Mouse (Mus musculus) midbrain, embryonic 11.5 days (tissue): ENCODE data around the gene Dpp6. TPM values are rescaled to one million over a fixed set of nuclear protein-coding genes. Genes with fewer than 3 reads are reported as not detected.

Source experiments
- ATAC-seq: fragments of 200-750 bp; cut with Nextera tagmentation; 2 replicates; pipeline ENCODE4 v1.8.0; 2017; ENCODE audit warnings: moderate TSS enrichment, moderate library complexity; ENCODE audit not compliant: low FRiP score
- DNase-seq: peaks from one replicate; pipeline ENCODE4 v3.0.0; 2015; ENCODE audit warnings: low spot score; ENCODE audit errors: missing footprints
- H3K27ac ChIP-seq: fragments of 300-500 bp; sonication (generic); 2 replicates; pipeline ENCODE4 v1.5.1; 2014; ENCODE audit warnings: low read depth, low read length
- H3K27me3 ChIP-seq: fragments of 300-500 bp; sonication (generic); 2 replicates; pipeline ENCODE4 v1.6.1; 2014; ENCODE audit warnings: mild to moderate bottlenecking, low read length, moderate library complexity, mixed read lengths; ENCODE audit not compliant: control insufficient read depth, insufficient read depth
- H3K36me3 ChIP-seq: fragments of 300-500 bp; sonication (generic); 2 replicates; pipeline ENCODE4 v1.6.1; 2014; ENCODE audit warnings: mild to moderate bottlenecking, low read length, moderate library complexity, mixed read lengths; ENCODE audit not compliant: control insufficient read depth, insufficient read depth
- H3K4me1 ChIP-seq: fragments of 300-500 bp; sonication (generic); 2 replicates; pipeline ENCODE4 v1.6.1; 2014; ENCODE audit warnings: low read length; ENCODE audit not compliant: control insufficient read depth, insufficient read depth
- H3K4me2 ChIP-seq: fragments of 300-500 bp; sonication (generic); 2 replicates; pipeline ENCODE4 v1.6.1; 2014; ENCODE audit warnings: mild to moderate bottlenecking, moderate library complexity
- H3K4me3 ChIP-seq: fragments of 300-500 bp; sonication (generic); 2 replicates; pipeline ENCODE4 v1.5.1; 2014; ENCODE audit warnings: low read depth, low read length
- H3K9ac ChIP-seq: fragments of 300-500 bp; sonication (generic); 2 replicates; pipeline ENCODE4 v1.6.1; 2014; ENCODE audit warnings: low read length
- H3K9me3 ChIP-seq: fragments of 300-500 bp; sonication (generic); 2 replicates; pipeline ENCODE4 v1.6.1; 2016; ENCODE audit warnings: low read length; ENCODE audit not compliant: control insufficient read depth
- WGBS: fragments of 180-500 bp; shearing (Covaris S2); extraction: QIAGEN DNeasy Blood & Tissue Kit; methylation state at CpG from one replicate; pipeline ENCODE4 v1.1.7; 2014; 5-methylcytosine and 5-hydroxymethylcytosine counted together
- polyA plus RNA-seq: library from polyadenylated mRNA; unstranded; fragments of >200 nt; fragmentation: Nextera tagmentation; extraction: Ambion mirVana; gene quantifications from 2 replicates; pipeline ENCODE4 v1.2.1, GENCODE M21; 2014

The Dpp6 gene
- 13.4 and 14.7 TPM in 2 replicates for polyA plus RNA-seq

DNA sequence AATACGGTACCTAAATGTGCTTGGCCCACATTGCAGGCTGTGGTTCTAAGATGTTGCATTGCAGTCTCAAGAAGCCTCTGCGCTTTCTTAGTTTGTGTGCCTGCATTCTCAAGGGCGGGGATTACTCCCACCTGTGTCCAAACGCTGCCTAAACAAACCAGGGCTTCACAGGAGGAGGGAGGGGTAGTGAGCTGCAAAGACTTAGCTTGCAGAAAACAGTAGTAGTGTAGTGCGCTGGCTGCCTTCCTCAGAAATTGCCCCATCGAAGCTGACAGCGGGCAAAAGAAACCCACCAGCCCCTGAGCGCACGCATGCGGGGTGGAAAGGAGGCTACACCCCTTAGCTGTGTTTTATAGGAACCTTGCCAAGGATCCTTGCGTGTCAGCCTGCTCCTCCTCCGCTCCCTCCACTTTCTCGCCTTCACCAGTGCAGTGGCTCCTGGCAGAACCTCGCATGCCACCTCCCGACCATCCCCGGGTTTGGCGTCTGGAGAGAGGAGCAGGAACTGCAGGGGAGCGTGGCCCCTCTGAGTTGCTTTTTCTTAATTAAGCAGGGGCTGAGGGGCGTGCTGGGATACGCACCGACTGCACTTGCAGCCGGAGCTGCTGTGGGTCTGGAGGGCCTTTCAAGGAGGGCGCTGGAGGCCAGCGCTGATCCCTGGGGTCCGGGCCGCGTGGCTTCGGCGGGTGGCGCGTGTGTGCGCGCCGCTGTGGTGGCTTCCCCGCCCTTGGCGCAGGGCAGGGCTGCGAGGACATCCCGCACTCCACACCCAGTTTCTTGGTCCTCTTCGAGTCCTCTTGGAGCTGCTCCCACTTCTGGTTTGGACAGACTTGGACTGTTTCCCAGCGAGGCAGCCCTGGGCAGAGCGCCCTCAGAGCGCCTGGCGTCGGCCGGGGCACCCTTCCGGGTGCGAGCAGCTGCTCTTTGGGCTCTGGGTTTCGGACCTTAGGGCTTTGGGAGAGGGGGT, at the start of gene Dpp6:
Dpp6 (plus strand) TSS at position 229 of the 967 bp plus-strand sequence.
- peak within 1 kb of the TSS; percentile 45 for H3K4me2 ChIP-seq
- 3% methylated on average over 44 of the region's 48 CpGs for WGBS
- H3K4me1 ChIP-seq, result no peaks in the 10 kb centered on the region
- no peaks in the 10 kb centered on the region for H3K9me3 ChIP-seq
- ATAC-seq, result peak; percentile 52
- H3K9ac ChIP-seq, result no peak within 1 kb of the TSS
- H3K27ac ChIP-seq, result no peak within 1 kb of the TSS
- no peaks in the 10 kb centered on the region for H3K36me3 ChIP-seq
- peak within 1 kb of the TSS; percentile 25 for H3K4me3 ChIP-seq
- peaks cover 18% of the 10 kb centered on the region for H3K27me3 ChIP-seq
- DNase-seq, result peak; percentile 86

DNA sequence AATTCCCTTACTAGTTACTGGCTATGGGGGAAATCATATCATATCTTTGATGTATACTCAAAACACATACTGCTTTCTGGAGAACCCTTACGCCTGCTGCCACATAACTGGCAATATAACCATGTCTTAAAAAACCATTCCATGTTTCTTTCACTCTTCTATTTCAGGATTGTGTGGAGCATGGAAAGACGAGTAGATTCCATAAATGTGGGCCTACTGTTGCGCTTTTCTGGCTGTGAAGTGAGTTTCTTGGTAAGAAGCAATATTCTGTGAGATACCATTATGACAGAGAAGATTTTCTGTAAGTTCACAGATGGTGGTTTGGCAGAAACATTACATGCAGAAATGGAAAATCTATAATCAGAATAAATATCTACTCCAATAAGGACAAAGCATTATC, 33.0 kb upstream of the Dpp6 start:
- H3K27me3 ChIP-seq, result no peaks in the 10 kb centered on the region
- no peak overlapping the region for H3K4me3 ChIP-seq
- H3K9ac ChIP-seq, result no peak overlapping the region
- 85% methylated on average over 3 of the region's 3 CpGs for WGBS
- H3K27ac ChIP-seq, result no peak overlapping the region
- no peaks in the 10 kb centered on the region for H3K9me3 ChIP-seq
- ATAC-seq, result no peak
- H3K4me1 ChIP-seq, result no peaks in the 10 kb centered on the region
- no peak overlapping the region for H3K4me2 ChIP-seq
- no peaks in the 10 kb centered on the region for H3K36me3 ChIP-seq
- no peak for DNase-seq

DNA sequence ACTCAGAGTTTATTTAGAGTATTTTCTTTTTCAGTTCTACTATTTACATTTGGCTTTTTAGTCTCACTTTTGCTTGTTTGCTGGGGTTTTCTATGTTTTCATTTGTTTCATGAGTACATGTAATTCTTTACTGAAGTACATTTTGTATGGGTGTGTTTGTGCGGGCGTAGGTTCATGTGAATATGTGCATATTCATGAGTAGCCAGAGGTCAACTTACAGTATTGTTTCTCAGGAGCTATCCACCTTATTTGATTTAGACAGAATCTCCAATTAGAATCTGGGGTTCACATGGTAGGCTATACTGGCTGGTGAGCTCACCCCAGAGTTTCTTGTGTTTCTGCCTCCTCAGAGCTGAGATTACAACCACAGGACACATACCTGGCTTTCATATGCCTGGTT, 21.5 kb upstream of the Dpp6 start:
- no peaks in the 10 kb centered on the region for H3K27me3 ChIP-seq
- no peaks in the 10 kb centered on the region for H3K36me3 ChIP-seq

DNA sequence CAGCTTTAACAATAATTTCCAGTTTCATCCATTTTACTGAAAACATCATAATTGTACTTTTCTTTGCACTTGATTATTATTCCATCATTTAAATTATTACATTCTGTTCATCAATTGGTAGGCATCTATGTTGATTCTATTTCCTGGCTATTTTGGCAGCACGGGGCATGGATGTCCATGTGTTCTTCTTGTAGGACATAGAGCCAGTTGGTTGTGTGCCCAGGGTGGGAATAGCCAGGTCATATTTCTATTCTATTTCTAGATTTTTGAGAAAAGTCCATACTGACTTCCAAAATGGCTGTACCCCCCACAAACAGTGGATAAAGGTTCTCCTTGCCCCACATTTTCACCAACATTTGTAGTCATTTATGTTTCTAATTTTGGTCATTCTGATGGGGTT, 19.0 kb downstream of the Dpp6 start:
- 83% methylated on average over 1 of the region's 1 CpGs for WGBS
- Histone ChIP-seq H3K4me2 (no peak overlapping the region), H3K4me3 (no peak overlapping the region), H3K27me3 (no peaks in the 10 kb centered on the region), H3K9me3 (no peaks in the 10 kb centered on the region), H3K36me3 (no peaks in the 10 kb centered on the region), H3K9ac (no peak overlapping the region), H3K27ac (no peak overlapping the region), H3K4me1 (no peaks in the 10 kb centered on the region)
- ATAC-seq (no peak), DNase-seq (no peak)

More for the DNA sequence above, 21.5 kb upstream of the Dpp6 start:
- Histone ChIP-seq H3K4me2 (no peak overlapping the region), H3K4me1 (no peaks in the 10 kb centered on the region), H3K27ac (no peak overlapping the region), H3K9ac (no peak overlapping the region), H3K9me3 (no peaks in the 10 kb centered on the region), H3K4me3 (no peak overlapping the region)
- DNase-seq (no peak), ATAC-seq (no peak)
- 93% methylated on average over 2 of the region's 2 CpGs for WGBS

DNA sequence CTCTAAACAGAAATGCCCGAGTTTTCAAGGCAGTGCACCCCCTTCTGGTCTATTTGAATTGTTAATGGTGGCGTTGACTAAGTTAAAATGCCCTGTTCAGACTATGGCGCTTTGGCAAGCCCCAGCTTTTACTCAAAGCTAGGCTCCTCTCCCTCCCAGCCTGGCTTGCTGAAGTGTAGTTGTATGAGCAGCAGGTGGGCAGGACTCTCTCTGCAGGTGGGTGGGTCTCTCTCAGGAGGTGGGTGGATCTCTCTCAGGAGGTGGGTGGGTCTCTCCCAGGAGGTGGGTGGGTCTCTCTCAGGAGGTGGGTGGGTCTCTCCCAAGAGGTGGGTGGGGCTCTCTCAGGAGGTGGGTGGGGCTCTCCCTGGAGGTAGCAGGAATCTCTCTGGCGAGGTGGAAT, 24.1 kb downstream of the Dpp6 start:
- 25% methylated on average over 4 of the region's 4 CpGs for WGBS
- Histone ChIP-seq H3K27me3 (no peaks in the 10 kb centered on the region), H3K4me3 (no peak overlapping the region), H3K9me3 (no peaks in the 10 kb centered on the region), H3K9ac (no peak overlapping the region), H3K27ac (no peak overlapping the region), H3K4me2 (no peak overlapping the region), H3K36me3 (no peaks in the 10 kb centered on the region), H3K4me1 (no peaks in the 10 kb centered on the region)
- ATAC-seq, result no peak
- DNase-seq, result no peak

DNA sequence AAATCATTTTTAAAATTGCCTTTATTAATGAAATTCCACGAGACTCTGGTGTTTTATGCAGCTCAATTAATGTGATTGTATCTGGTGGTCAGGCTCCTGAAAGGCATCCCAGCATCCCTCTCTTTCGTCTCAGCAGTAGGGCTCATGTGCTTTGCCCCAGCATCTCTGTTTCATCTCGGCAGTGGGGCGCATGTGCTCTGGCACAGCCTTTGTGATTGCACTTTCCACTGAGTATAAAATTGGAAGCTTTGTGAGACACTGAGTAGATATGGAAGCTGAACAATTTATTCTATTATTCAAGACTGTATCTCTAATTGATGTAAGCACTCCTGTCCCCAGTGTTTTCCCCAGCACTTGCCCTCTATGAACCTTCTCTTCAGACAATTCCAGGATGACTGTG, 37.7 kb downstream of the Dpp6 start:
- ATAC-seq (no peak), DNase-seq (no peak)
- H3K27me3 ChIP-seq, result no peaks in the 10 kb centered on the region
- no peak overlapping the region for H3K4me3 ChIP-seq
- no peaks in the 10 kb centered on the region for H3K36me3 ChIP-seq
- no peaks in the 10 kb centered on the region for H3K9me3 ChIP-seq
- no peak overlapping the region for H3K27ac ChIP-seq
- 74% methylated on average over 4 of the region's 4 CpGs for WGBS
- H3K4me1 ChIP-seq, result no peaks in the 10 kb centered on the region
- H3K9ac ChIP-seq, result no peak overlapping the region
- no peak overlapping the region for H3K4me2 ChIP-seq

DNA sequence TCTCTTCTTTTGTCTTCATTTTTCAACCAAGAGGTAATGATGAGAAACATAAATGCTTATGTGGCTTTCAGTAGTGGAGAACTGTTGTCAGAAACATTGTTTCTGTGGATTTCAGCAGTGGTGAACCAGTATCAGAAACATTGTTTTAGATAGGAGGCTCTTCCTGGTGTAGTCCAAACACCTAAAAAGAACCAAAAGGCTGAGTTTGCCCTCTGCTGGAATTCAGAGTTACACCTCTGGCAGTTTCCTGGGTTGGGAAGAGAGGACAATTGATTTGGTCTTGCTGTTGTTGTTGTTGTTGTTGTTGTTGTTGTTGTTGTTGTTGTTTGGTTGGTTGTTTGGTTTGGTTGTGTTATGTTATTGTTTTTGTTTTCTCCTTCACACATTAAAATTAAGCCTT, 58.4 kb downstream of the Dpp6 start:
- Histone ChIP-seq H3K36me3 (no peaks in the 10 kb centered on the region), H3K4me2 (no peak overlapping the region), H3K9ac (no peak overlapping the region), H3K9me3 (no peaks in the 10 kb centered on the region), H3K4me1 (no peaks in the 10 kb centered on the region), H3K27me3 (no peaks in the 10 kb centered on the region), H3K4me3 (no peak overlapping the region), H3K27ac (no peak overlapping the region)
- ATAC-seq, result no peak
- no peak for DNase-seq

DNA sequence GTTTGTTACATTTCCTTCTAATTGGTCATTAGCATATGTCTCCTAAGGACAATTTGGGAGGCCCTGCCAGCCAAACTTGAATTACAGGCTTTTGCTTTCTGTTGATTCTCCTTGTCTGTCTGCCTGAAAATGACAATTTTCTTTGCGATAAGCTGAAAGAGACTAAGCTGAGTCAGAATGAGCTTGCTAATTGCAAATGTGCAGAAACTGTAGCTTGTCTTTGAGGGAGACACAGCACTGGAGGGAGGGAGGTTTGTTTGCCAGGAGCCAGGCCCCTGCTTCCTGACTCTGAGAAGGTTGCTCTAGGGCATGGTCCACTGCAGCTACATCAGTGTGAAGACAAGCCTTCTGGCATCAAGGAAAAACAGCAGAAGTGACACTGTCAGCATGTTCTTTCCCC, 70.5 kb downstream of the Dpp6 start:
- ATAC-seq (no peak), DNase-seq (no peak)
- H3K27ac ChIP-seq, result no peak overlapping the region
- H3K4me1 ChIP-seq, result no peaks in the 10 kb centered on the region
- WGBS, result 92% methylated on average over 1 of the region's 1 CpGs
- no peaks in the 10 kb centered on the region for H3K36me3 ChIP-seq
- H3K4me2 ChIP-seq, result no peak overlapping the region
- H3K9me3 ChIP-seq, result no peaks in the 10 kb centered on the region
- H3K27me3 ChIP-seq, result no peaks in the 10 kb centered on the region
- no peak overlapping the region for H3K9ac ChIP-seq
- no peak overlapping the region for H3K4me3 ChIP-seq

DNA sequence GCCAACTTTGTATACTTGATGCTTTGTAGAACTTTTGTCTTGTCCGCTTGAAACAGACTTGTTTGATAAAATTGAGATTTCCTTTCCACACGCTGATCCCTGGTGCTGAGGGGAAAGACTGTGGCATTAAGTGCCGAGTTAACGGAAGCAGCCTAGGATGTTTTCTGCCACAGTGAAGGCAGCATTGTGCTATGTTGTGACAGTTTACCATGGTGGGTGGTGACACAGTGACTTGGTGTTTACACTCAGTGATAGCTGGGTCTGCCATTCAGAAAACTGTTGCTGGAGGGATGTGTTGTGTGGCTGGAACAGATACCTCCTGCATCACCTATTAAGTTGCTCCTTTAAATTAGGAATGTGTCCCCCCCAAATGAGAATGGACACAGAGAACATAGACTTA, 71.1 kb downstream of the Dpp6 start:
- WGBS, result 81% methylated on average over 4 of the region's 4 CpGs
- Histone ChIP-seq H3K36me3 (no peaks in the 10 kb centered on the region), H3K4me3 (no peak overlapping the region), H3K4me1 (no peaks in the 10 kb centered on the region), H3K4me2 (no peak overlapping the region), H3K9ac (no peak overlapping the region), H3K9me3 (no peaks in the 10 kb centered on the region), H3K27ac (no peak overlapping the region), H3K27me3 (no peaks in the 10 kb centered on the region)
- no peak for ATAC-seq
- no peak for DNase-seq
